Mouse (Mus musculus): ENCODE measurements around the gene Rcan1.

GRCm38 (mm10) chr16:92357023-92357422, 113.6 kb downstream of the Rcan1 start:
- TF ChIP-seq CTCF (IDR thresholded peaks at IDR 0.05; ENCODE audit: control insufficient read depth, insufficient read depth, insufficient replicate concordance, low read depth, low read length) (no peak), POLR2A (IDR thresholded peaks at IDR 0.05; ENCODE audit: control insufficient read depth, low read depth, low read length) (no peak)
